Mouse (Mus musculus): ENCODE results near the gene Traf7. TPM values are rescaled to one million over a fixed set of nuclear protein-coding genes. Genes with fewer than 3 reads are reported as not detected.

Gene Traf7
- total and polyA plus RNA-seq, 3 experiments: 109 to 176 (median 122) TPM

GRCm38 (mm10) chr17:24495443-24495842 is 32.3 kb downstream of the Traf7 start:
- TF ChIP-seq ETS1 (conservative IDR thresholded peaks at IDR 0.05; ENCODE audit: low read depth, low read length) (no peak), HCFC1 (IDR thresholded peaks at IDR 0.05; ENCODE audit: low read depth, low read length) (no peak), ELF1 (IDR thresholded peaks at IDR 0.05; ENCODE audit: low read depth, low read length) (no peak), MAZ (IDR thresholded peaks at IDR 0.05; ENCODE audit: low read depth, low read length) (no peak), KAT2A (IDR thresholded peaks at IDR 0.05; ENCODE audit: insufficient replicate concordance, low read length) (no peak), CHD2 (IDR thresholded peaks at IDR 0.05; ENCODE audit: low read length) (no peak), MYC (IDR thresholded peaks at IDR 0.05; ENCODE audit: low read depth, low read length) (no peak), EP300 (IDR thresholded peaks at IDR 0.05; ENCODE audit: low read length) (no peak), TCF12 (IDR thresholded peaks at IDR 0.05; ENCODE audit: low read depth, low read length) (no peak), TBP (conservative IDR thresholded peaks at IDR 0.05; ENCODE audit: low read depth, low read length) (no peak), MAX (IDR thresholded peaks at IDR 0.05; ENCODE audit: low read length) (no peak), USF2 (conservative IDR thresholded peaks at IDR 0.05; ENCODE audit: low read depth, low read length) (no peak), CTCF (conservative IDR thresholded peaks at IDR 0.05 in 1 of 2, IDR thresholded peaks at IDR 0.05 in 1 of 2; ENCODE audit: low read depth in 2 of 2, low read length in 2 of 2) (no peak), MEF2A (IDR thresholded peaks at IDR 0.05; ENCODE audit: borderline replicate concordance, low read depth, low read length) (no peak)
- no peak for DNase-seq (ENCODE audit: extremely low read depth)
- H3K79me2 ChIP-seq (replicated peaks; ENCODE audit: control insufficient read depth, extremely low read depth, insufficient read depth, poor library complexity, severe bottlenecking): no peaks in the 10 kb centered on the region
- dilution Hi-C loops (cut with MboI; ENCODE audit: extremely low pct_ligation_motif_present, extremely low pct_unique_long_range_greater_than_20kb, low sequenced_read_pairs): no loop called here
- no peak overlapping the region for H3K4me3 ChIP-seq (replicated peaks in 1 of 3; ENCODE audit: low read depth in 2 of 3, low read length in 2 of 3, poor library complexity in 1 of 3)
- H3K36me3 ChIP-seq (replicated peaks in 1 of 2; ENCODE audit: control insufficient read depth in 1 of 2, insufficient read depth in 1 of 2, low read length in 1 of 2): no peaks in the 10 kb centered on the region
- no peaks in the 10 kb centered on the region for H3K9me3 ChIP-seq (replicated peaks; ENCODE audit: low read length)
- H3K27ac ChIP-seq (ENCODE audit: insufficient read depth, low read depth): no peak overlapping the region
- in situ Hi-C loops (cut with MboI; ENCODE audit: low pct_ligation_motif_present, low pct_unique_long_range_greater_than_20kb, low sequenced_read_pairs): no loop called here
- no peak overlapping the region for H3K4me2 ChIP-seq (ENCODE audit: insufficient read depth, low read depth, poor library complexity, severe bottlenecking)
- H3K9ac ChIP-seq (ENCODE audit: insufficient read depth, low read depth): no peak overlapping the region
- H3K4me1 ChIP-seq (ENCODE audit: control insufficient read depth in 1 of 2, insufficient read depth in 2 of 2): no peaks in the 10 kb centered on the region
- H3K27me3 ChIP-seq (replicated peaks): peaks cover 24% of the 10 kb centered on the region

GRCm38 (mm10) chr17:24494627-24495335 is 33.0 kb downstream of the Traf7 start:
- peak; percentile 66 for DNase-seq (ENCODE audit: extremely low read depth)
- in situ Hi-C loops (cut with MboI; ENCODE audit: low pct_ligation_motif_present, low pct_unique_long_range_greater_than_20kb, low sequenced_read_pairs): no loop called here
- Histone ChIP-seq H3K27me3 (replicated peaks) (peaks cover 30% of the 10 kb centered on the region), H3K9ac (ENCODE audit: insufficient read depth, low read depth) (no peak overlapping the region), H3K36me3 (replicated peaks in 1 of 2; ENCODE audit: control insufficient read depth in 1 of 2, insufficient read depth in 1 of 2, low read length in 1 of 2) (no peaks in the 10 kb centered on the region), H3K4me1 (ENCODE audit: control insufficient read depth in 1 of 2, insufficient read depth in 2 of 2) (no peaks in the 10 kb centered on the region), H3K27ac (ENCODE audit: insufficient read depth, low read depth) (no peak overlapping the region), H3K9me3 (replicated peaks; ENCODE audit: low read length) (no peaks in the 10 kb centered on the region), H3K4me2 (ENCODE audit: insufficient read depth, low read depth, poor library complexity, severe bottlenecking) (no peak overlapping the region), H3K79me2 (replicated peaks; ENCODE audit: control insufficient read depth, extremely low read depth, insufficient read depth, poor library complexity, severe bottlenecking) (no peaks in the 10 kb centered on the region), H3K4me3 (replicated peaks in 1 of 3; ENCODE audit: low read depth in 2 of 3, low read length in 2 of 3, poor library complexity in 1 of 3) (no peak overlapping the region)
- dilution Hi-C loops (cut with MboI; ENCODE audit: extremely low pct_ligation_motif_present, extremely low pct_unique_long_range_greater_than_20kb, low sequenced_read_pairs): no loop called here
- TF ChIP-seq UBTF (IDR thresholded peaks at IDR 0.05; ENCODE audit: low read depth, low read length) (no peak), IRF4 (IDR thresholded peaks at IDR 0.05; ENCODE audit: low read depth, low read length) (no peak), MAX (IDR thresholded peaks at IDR 0.05; ENCODE audit: low read length) (no peak), SMC3 (IDR thresholded peaks at IDR 0.05; ENCODE audit: low read depth, low read length) (peak; percentile 68), USF1 (IDR thresholded peaks at IDR 0.05; ENCODE audit: low read depth, low read length) (no peak), ZC3H11A (IDR thresholded peaks at IDR 0.05; ENCODE audit: low read depth, low read length) (0 out of 2 replicates have a peak, but pooled peaks have one; percentile 20), POLR2A (IDR thresholded peaks at IDR 0.05; ENCODE audit: low read depth, low read length) (no peak), EP300 (IDR thresholded peaks at IDR 0.05; ENCODE audit: low read length) (no peak), BHLHE40 (IDR thresholded peaks at IDR 0.05; ENCODE audit: low read depth, low read length) (no peak), RAD21 (IDR thresholded peaks at IDR 0.05; ENCODE audit: low read depth, low read length) (peak; percentile 78), ZNF384 (IDR thresholded peaks at IDR 0.05; ENCODE audit: low read depth, low read length) (no peak), E2F4 (IDR thresholded peaks at IDR 0.05; ENCODE audit: insufficient replicate concordance, low read depth, low read length) (no peak), GABPA (IDR thresholded peaks at IDR 0.05; ENCODE audit: insufficient replicate concordance, low read depth, low read length) (no peak), CTCF (conservative IDR thresholded peaks at IDR 0.05 in 1 of 2, IDR thresholded peaks at IDR 0.05 in 1 of 2; ENCODE audit: low read depth in 2 of 2, low read length in 2 of 2) (peak; percentile 64 to 85), HCFC1 (IDR thresholded peaks at IDR 0.05; ENCODE audit: low read depth, low read length) (no peak), CHD2 (IDR thresholded peaks at IDR 0.05; ENCODE audit: low read length) (no peak), SIN3A (IDR thresholded peaks at IDR 0.05; ENCODE audit: low read length) (no peak), USF2 (conservative IDR thresholded peaks at IDR 0.05; ENCODE audit: low read depth, low read length) (no peak), MXI1 (IDR thresholded peaks at IDR 0.05; ENCODE audit: low read depth, low read length) (no peak), NELFE (IDR thresholded peaks at IDR 0.05; ENCODE audit: low read depth, low read length) (0 out of 2 replicates have a peak, but pooled peaks have one; percentile 23), MYC (IDR thresholded peaks at IDR 0.05; ENCODE audit: low read depth, low read length) (no peak), MEF2A (IDR thresholded peaks at IDR 0.05; ENCODE audit: borderline replicate concordance, low read depth, low read length) (no peak), JUND (conservative IDR thresholded peaks at IDR 0.05; ENCODE audit: low read depth, low read length) (no peak), PAX5 (IDR thresholded peaks at IDR 0.05; ENCODE audit: low read length) (no peak), TBP (conservative IDR thresholded peaks at IDR 0.05; ENCODE audit: low read depth, low read length) (no peak), POLR2AphosphoS2 (IDR thresholded peaks at IDR 0.05; ENCODE audit: low read depth, low read length) (no peak)
